Mouse (Mus musculus) cerebellum, adult 11 months (tissue): ENCODE results near the gene Ubac1.

ENCODE experiments used
- DNase-seq: peaks from one replicate; pipeline ENCODE4 v3.0.0; 2022

Ubac1 gene

DNA sequence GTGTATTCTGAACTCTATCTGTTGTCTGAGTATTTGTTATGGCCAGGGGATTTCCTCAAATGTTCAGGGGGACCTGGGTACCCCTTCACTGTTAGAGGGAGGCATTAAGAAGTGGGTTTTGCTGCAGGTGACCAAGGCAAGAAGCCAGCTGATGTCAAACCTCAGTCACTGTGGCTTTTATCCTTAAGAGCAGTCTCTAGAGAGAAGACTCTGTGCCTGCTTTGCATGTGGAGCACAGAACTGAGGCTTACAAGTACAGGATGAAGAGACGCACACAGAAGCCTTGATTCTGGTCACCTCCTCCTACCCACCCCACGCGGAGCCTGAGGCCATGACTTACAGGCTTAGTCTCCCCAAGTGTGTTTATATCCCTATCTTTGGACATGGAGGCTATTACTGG lies 72.3 kb downstream of the Ubac1 start:
- DNase-seq: no peak
